ENCODE assay signal across 8 mouse cellular contexts in the genomic region with DNA sequence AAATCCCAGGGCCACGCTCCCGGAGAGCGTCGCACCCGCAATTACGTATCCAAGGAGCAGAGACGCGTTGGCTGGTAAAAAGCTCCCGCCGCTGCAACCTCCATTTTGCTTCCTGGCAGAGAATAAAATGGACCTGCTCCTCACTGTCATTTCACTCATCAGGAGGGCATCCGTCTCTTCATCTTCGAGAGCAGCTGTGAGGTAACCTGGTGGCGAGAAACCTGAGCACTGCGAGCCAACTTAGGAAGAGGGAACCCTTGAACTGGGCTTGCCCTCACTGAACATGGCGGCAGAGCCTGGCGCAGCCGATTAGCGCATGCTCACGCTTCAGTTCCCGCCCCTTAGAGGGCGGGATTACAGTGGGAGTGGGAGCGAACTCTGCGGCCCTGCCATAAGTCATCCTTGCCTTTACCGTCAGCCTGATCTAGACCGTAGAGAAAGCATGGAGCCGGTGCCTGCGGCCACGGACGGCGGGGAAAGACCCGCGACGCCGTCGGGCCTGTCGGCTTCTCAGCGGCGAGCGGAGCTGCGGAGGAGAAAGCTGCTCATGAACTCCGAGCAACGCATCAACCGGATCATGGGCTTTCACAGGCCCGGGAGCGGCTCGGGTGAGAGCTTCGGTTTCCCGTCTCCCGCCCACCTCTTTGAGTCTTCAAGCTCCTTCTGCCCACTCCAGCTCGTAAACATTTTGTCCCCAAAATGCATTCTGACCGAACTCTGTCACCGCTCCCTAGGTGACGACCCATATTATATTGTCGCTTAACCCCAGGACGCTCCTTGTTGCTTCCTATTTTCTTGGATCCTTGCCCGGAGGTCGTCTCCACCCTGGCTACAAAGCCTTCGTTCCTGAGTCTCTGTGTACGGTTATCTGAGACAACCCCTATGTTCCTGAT. TPM values are rescaled to one million over a fixed set of nuclear protein-coding genes. Genes with fewer than 3 reads are reported as not detected.
DNase-seq lines count a peak whose midpoint lies in the region; ATAC-seq lines count a peak whose summit lies in the region.

TSS of gene Caml (plus strand) at position 357 of the 893 bp plus-strand sequence.

- intact Hi-C loops in gastrocnemius, postnatal 14 days (cut with DNase I; ENCODE audit: low total_unique reads): no loop called here
- intact Hi-C loops in left cerebral cortex, postnatal 10 days (cut with DNase I): no loop called here

- ATAC-seq in inflammation-experienced regulatory T-cells, adult 6 months: peak; percentile 97
- peak; percentile 95 for ATAC-seq in megakaryocyte-erythroid progenitor cell, adult 5-6 weeks (replicated peaks; ENCODE audit: low FRiP score, low TSS enrichment, poor library complexity, severe bottlenecking)

- peak; percentile 93 to 98 for DNase-seq in adrenal gland, adult (ENCODE audit: inconsistent age in 2 of 2, low spot score in 1 of 2)
- DNase-seq in embryo, embryonic 10.5 days (ENCODE audit: low spot score): peak; percentile 97
- DNase-seq in gastrocnemius, postnatal 14 days: peak; percentile 85
- DNase-seq in left cerebral cortex, postnatal 10 days (ENCODE audit: extremely low spot score in 1 of 2, low spot score in 2 of 2): peak; percentile 83 to 92
- DNase-seq in right cerebral cortex, postnatal 25 days: peak; percentile 89
- DNase-seq in urinary bladder, postnatal 4 days (ENCODE audit: low spot score in 2 of 2): peak; percentile 83 to 85

RNA-seq across cellular contexts. Expression of gene Caml, which starts in this region (rescaled TPM):
- 10 to 100 TPM; 10.1 to 11.1 TPM for total RNA-seq in gastrocnemius, postnatal 14 days (2021)
- polyA plus RNA-seq in inflammation-experienced regulatory T-cells, adult 6 months (2017; shearing (Covaris generic)): 10 to 100 TPM; 28.6 to 51.1 (median 40.0) TPM
- 10 to 100 TPM; 53.7 to 55.3 TPM for total RNA-seq in left cerebral cortex, postnatal 10 days (2021)
- total RNA-seq in megakaryocyte-erythroid progenitor cell, adult 5-6 weeks (2014; fragmentation: Nextera tagmentation): 60.6 and 73.2 TPM in 2 replicates
- total RNA-seq in megakaryocyte-erythroid progenitor cell, adult 5-6 weeks (2017): 57.7 and 60.8 TPM in 2 replicates

Comparison
In these comparisons a context has a peak if more than half of its experiments do, and no peak if none do; other contexts are left out.
1. Peak in every context shown above with its lines: DNase-seq and ATAC-seq.
2. RNA of gene Caml (total RNA-seq): 57.7 to 73.2 TPM in megakaryocyte-erythroid progenitor cell, adult 5-6 weeks and 53.7 to 55.3 TPM in left cerebral cortex, postnatal 10 days; 10.1 to 11.1 TPM in gastrocnemius, postnatal 14 days; every median in the first group is over 4 times any median in the second.